Mouse (Mus musculus) liver, embryonic 14.5 days (tissue): ENCODE measurements around the gene Ccdc117.

Experiments used
- CTCF ChIP-seq: IDR thresholded peaks from 2 replicates; pipeline ENCODE4 v1.5.1; 2016; ENCODE audit warnings: antibody characterized with exemption, low read depth, control low read depth
- EP300 ChIP-seq: IDR thresholded peaks from 2 replicates; pipeline ENCODE4 v1.6.1; 2016; ENCODE audit warnings: antibody characterized with exemption, low read depth

- TF ChIP-seq CTCF (no peak), EP300 (0 out of 2 replicates have a peak, but pooled peaks have one; percentile 22)
These were observed 39.5 kb downstream of the Ccdc117 start for GRCm38 (mm10) chr11:5502351-5503051.
